Mouse (Mus musculus) bone marrow macrophage, adult 2 months (primary cell): Measurements from ENCODE around the gene Bach2.

Source experiments
- CTCF ChIP-seq: IDR thresholded peaks from 2 replicates; pipeline ENCODE4 v1.5.1; 2012; ENCODE audit warnings: low read depth, mild to moderate bottlenecking, low read length, moderate library complexity
- POLR2A ChIP-seq: IDR thresholded peaks from 2 replicates; pipeline ENCODE4 v1.6.1; 2012; ENCODE audit warnings: mild to moderate bottlenecking, low read depth, low read length, borderline replicate concordance

GRCm38 (mm10) chr4:32195945-32196921 lies 42.4 kb upstream of the Bach2 start:
- TF ChIP-seq CTCF (no peak), POLR2A (no peak)
